Mouse (Mus musculus) gastrocnemius, postnatal 4 days (tissue): ENCODE data around the gene Iglon5. TPM values are rescaled to one million over a fixed set of nuclear protein-coding genes. Genes with fewer than 3 reads are reported as not detected.

Experiments used
- DNase-seq, 2 experiments: peaks; one replicate each; pipeline ENCODE4 v3.0.0; 2021 to 2022; ENCODE audit warnings: low spot score in 2 of 2, mixed read lengths in 2 of 2
- total RNA-seq, 2 experiments: library from RNA; stranded (reverse); gene quantifications; 2 replicates each; pipeline ENCODE4 v1.2.3; 2021

Gene Iglon5
- total RNA-seq, 2 experiments from 2014 or later: 0.54 to 0.64 TPM

DNA sequence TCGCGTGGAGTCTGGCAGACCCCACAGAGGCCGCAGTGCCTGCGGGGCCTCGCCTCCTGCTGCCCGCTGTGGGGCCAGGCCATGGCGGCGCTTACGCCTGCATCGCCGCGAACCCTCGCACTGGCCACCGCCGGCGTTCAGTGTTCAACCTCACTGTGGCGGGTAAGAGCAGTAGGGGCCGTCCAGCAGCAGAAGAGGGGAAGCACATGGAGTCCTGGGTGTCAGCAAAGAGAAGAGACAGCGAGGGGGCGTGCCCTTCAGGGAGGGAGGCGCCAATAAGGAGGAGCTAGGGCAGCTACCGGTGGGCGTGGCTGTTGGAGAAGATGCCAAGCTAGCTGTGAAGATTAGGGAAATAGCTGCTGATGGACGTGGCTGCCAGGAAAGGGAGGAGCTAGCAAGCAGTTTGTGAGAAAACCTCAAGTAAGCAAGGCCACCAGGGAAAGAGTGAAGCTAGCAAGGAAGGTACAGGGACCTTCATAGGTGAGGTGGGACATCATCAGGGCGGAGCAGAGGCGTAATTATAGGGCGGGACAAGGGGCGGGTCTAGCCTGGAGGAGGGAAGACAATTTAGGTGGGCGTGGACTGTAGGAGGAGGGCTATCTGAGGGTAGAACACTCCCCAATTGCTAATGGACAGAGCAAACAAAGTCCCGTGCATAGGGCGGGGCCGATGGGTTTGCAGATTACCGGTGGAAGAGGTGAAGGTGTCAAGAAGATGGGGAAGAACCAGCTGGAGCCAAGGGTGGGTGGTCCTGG lies 24.4 kb downstream of the Iglon5 start:
- DNase-seq: peak; percentile 71 to 89

DNA sequence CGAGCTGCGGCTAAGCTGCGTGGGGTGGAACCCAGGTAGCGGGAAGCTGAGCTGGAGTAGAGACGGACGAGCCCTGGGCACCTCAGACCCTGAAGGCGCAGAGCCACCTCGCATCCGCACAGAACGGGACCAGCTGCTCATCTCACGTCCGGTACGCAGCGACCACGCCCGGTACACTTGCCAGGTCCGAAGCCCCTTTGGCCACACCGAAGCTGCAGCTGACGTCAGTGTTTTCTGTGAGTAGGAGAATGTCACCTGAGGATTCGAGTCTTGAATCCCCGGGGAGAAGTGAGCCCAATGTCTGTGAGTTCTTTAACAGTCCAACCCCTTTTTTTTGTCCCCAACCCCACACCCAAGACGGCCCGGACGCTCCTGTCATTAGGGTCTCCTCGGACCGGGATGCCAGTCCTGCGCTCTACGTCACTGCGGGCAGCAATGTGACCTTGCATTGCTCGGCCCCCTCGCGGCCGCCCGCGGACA lies 25.0 kb downstream of the Iglon5 start:
- no peak for DNase-seq

DNA sequence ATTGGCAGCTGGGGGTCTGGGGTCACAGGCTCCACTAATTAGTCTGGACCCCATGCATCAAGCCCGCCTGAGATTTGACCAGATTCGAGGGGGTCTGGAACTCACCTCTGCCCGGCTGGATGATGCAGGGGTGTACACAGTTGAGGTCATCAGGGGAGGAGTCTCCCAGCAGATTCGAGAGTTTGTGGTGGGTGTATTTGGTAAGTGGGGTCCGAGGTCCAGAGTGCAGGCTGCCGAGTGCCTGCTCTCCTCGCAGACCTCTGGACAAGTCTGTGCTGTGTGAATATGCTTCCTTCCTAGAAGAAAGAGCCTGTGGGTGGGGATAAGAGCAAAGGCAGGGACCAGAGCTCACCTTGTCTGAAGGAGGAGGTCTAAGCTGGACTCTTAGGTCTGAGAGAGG lies 25.9 kb downstream of the Iglon5 start:
- no peak for DNase-seq

DNA sequence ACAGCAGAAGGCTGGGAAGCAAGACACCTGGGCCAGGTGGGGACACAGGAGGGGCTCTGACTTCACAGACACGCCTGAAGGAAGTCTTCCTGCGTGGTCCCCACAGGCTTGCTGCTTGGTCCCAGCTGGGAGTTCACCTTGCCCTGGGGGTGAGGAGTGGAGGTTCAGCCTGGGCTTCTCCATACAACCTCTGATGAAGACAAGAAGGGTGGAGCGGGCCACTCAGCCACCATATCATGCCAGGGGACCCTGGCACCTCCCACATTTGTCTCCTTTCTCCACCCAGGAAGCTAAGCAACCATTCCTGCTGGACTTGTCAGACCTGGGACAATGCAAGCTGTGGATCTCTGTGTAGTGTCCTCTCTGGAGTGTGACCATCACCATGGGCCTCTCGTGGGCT lies 27.0 kb downstream of the Iglon5 start, which contains the start of gene Vsig10l:
TSS of gene Vsig10l (plus strand) at position 301 of the 400 bp plus-strand sequence.
- DNase-seq: no peak

DNA sequence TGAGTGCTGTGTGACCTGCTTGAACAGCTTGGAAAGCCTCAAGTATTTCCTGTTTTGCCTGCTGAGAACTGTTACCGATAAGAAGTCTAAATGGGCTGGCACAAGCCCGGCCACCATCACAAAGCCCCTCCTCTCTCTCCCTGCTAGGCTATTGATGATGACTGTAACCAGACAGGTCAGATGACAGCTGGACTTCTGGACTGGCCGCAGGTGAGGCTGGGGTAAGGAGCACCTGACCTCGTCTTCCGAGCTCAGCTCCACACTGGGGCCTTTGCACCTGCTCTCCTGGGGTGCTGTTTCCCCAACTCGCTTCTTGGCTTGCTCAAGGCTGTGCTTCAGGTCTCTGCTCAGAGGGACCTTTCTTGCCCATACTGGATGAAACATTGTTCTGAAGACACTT lies 35.5 kb downstream of the Iglon5 start:
- DNase-seq: no peak

DNA sequence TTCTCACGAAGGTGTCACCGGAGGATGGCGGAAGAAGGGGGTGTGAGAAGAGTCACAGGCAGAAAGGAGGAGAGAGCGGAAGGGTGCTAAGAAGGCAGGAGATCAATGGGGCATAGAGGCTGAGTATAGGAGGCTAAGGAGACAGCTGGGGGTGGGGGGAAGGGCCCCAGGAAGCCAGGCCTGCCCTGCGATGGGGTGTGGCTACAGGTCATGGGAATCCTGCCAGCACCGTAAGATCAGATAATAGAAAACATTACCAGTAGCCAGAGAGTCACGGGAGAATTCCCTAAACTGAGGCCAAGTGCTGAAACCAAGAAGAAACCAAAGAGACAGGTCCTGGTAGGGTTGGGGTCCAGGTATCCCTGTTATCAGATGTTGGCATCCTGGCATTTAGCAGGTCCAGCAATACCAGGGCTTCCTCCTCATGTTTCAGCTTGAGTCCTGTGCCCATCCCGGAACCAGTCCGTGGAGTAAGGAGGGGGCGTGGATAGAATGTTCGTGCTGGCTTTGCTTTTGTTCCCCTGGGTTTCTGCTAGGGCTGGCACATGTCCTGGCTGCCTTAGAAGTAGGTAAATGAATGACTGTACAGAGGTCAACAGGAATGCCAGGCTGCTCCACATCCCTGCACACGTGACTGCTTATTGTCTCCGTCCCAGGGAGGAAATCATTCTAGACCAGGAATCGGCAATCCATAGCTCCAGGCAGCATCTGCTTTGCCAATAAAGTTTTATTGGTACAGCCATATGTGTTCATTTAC lies 36.1 kb downstream of the Iglon5 start:
- no peak for DNase-seq

DNA sequence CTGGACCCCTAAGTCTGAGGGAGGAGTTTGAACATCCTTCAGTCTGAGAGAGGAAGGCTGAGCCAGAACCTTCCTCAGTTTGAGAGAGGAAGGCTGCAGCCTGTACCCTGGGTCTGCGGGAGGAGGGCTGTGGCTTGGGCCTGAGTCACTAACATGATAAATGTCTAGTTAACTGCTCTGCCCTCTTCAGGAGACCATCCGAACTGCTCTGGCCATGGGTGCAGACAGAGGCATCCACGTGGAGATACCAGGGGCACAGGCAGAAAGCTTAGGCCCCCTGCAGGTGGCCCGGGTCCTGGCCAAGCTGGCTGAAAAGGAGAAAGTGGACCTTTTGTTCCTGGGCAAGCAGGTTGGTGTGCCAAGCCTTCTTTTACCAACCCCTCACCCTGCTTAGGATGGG lies 37.3 kb downstream of the Iglon5 start:
- no peak for DNase-seq

DNA sequence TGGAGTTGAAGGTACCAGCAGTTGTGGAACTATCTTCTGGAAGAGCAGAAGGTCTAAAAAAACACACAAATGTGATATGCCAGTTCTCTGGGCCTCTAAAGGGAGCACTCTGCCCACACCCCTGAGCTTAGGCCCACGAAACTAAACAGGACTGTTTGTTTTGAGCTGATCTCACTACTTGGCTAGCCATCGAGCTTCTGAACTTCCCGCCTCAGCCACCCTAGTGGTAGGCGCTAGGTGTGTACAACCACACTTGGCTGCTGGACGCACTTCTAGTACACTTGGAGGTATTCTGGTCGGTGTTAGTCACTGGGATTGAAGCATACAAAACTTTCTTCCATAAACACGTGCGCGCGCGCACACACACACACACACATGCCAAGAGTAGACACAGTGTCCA lies 38.1 kb downstream of the Iglon5 start:
- DNase-seq: no peak

DNA sequence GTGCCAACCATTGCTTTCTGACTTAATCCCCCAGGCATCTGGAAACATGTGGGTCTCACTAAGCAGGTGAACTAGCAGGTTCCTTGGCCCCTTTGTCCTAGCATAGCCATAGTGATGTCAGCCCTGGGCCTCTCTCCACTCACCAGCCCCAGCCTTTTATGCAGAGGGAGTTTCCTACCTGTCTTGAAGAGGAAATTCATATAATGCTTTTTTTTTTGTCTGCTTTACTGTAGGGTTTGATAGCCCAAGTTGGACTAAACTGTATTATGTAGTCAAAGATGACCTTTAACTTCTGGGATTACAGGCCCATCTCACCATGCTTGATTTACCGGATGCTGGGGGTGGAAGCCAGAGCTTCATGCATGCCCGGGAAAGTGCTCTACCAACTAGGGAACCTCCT lies 40.1 kb downstream of the Iglon5 start:
- DNase-seq: no peak

DNA sequence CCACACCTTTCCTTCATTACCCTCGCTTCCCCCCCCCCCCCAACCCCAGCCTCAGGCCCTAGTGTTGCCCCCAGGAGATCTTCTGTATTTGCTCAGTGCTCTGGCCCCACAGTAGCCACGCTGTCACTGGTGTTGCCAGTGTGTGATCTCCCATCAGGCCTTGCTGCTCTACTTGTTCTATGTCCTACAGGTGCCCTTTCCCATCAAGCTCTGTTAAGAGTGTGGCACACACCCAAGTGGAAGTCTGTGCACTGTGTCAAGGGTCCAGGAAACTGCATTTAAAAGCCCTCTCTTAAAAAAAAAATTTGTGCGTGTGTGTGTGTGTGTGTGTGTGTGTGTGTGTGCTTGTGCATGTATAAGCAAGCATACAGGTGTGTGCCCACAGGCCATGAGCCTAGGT lies 41.6 kb downstream of the Iglon5 start:
- DNase-seq: no peak

DNA sequence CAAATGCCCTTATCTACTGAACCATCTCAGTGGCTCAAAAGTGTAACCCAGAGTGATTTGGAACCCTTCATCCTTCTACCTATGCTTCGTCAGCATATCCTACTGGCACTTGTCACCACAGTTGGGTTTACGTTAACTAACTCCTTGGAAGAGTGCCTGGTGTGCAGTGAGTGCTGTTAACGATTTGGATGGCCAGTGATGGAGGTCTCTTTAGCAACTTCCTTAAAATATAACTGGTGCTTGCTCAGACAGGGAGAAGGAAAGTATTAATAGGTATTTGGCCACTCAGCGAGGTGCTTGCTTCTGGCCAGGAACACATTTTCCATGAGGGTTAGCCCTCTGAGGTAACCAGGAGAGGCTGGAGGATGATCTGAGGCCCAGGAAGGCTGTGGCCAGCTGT lies 42.1 kb downstream of the Iglon5 start:
- no peak for DNase-seq

DNA sequence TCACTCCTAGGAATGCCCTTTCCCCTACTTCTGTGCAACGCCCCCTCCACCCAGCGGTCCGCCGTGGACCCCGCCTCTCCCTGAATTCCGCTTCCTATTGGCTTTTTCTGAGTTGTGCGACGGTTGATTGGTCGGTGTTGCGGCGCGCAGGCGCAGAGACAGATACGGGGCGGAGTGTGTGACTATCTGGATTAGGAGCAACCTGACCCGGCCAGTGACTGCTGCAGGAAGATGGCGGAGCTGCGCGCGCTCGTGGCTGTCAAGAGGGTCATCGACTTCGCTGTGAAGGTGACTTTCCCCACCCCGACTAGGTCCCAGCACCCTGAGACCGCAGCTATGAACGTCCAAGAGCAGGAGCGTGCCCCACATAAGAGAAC lies 46.0 kb downstream of the Iglon5 start, which contains the start of the genes Etfb and Gm45233:
TSS of gene Etfb (plus strand) at position 167 of the 377 bp plus-strand sequence.
TSS of gene Gm45233 (plus strand) at position 212 of the 377 bp plus-strand sequence.
- peak; percentile 82 to 92 for DNase-seq

DNA sequence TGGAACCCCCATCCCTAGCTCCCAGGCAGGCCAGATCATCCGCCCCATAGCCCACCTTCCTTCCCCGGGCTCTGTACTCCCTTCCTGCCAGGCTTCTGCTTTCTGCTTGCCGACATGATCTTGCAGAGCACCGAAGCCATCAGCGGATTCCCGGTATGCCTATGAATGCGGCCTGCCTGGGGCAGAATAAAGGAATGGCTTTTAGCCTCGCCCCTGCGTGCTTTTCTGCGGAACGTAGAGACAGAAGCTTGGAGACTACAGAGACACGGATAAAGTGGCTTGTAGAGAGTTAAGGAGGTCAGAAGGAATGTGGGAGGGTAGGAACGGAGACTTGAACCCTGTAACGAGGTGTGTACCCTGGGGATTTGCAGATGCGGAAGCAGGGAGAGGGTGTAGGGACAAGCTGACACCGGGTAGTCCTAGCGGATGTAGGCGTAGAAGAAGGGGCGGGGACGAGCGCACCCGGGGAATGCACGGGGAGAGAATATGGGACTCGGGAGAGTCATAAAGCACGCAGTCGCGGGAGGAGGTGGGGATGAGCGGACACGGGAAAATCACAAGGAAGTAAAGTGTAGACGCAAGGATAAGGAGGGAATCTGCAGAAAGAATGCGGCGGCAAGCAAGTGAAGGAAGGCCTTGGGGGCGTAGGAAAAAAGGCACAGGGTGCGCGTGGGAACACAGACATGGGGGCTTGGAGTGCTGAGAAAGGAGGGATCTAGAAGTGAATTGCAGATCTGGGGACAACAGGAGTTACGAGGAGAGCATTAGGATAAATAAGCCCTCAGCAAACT lies 46.6 kb downstream of the Iglon5 start:
- DNase-seq: peak; percentile 50 to 75

DNA sequence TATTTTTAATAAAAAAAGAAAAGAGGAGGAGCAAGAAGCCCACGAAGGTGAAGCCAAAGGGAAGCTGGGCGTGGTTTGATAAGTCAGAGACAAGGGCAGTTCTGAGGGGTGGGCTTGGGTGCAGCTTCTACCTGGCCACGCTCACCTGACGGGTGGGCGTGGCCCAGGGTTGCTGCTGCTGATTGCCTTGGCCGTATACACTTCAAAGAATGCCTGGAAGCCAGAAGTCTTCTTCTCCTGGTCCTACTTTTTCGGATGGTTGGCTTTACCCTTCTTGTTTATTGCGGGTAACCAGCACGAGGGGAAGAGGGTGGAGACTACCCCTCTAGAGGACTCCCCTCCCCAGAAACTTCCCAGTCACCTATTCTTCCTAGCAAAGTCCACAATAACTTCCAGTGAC lies 47.2 kb downstream of the Iglon5 start:
- DNase-seq: no peak

DNA sequence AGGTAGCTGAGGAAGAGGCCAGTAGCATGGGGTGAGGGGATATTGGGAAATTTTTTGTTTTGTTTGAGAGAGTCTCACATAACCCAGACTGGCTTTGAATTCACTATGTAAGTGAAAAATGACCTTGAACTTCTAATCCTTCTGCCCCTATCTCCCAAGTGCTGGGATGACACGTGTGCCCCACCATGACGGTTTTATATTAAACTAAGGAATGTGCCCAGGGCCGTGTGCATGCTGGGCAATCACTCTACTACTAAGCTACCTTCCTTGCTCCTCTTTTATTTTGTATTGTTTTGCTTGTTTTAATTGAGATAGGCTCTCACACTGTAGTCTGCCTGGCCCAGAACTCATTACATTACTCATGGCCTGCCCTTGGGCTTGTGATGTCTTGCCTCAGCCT lies 48.8 kb downstream of the Iglon5 start:
- no peak for DNase-seq

DNA sequence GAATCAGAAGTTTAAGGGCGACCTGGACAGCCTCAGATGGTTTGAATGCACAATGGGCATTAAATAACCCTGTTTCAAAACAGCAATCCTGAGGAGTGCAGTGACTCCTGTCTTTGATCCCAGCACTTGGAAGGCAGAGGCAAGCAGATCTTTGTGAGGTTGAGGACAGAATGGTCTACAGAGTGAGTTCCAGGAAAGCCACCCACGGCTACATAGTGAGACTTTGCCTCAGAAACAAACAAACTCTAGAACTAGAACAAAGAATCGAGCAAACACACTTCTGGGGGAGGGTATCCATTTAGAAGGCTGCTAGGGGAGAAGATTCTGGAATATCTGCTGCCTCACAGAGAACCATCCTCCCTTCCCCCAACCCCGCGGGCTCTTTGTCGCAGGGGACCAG lies 49.4 kb downstream of the Iglon5 start, which contains the start of gene Cldnd2:
TSS of gene Cldnd2 (plus strand) at position 301 of the 400 bp plus-strand sequence.
- DNase-seq: no peak

DNA sequence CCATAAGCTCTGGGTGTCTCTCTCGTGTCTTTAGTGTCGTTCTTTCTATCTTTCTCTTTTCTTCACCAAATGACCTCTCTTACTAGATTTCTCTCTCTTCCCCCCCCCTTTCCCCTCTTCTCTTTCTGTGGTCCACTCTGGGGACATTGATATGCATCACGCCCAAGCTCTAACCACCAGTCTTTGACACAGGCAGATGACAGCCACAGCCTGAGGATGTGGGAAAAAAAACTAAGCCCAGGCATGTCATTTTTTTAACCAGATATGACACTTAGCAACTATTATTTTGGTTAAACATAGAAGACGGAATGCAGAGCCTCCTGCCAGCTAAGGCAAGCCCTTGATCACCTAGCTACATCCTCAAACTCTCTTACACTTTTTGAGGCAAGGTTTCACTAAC lies 51.3 kb downstream of the Iglon5 start:
- DNase-seq: no peak

DNA sequence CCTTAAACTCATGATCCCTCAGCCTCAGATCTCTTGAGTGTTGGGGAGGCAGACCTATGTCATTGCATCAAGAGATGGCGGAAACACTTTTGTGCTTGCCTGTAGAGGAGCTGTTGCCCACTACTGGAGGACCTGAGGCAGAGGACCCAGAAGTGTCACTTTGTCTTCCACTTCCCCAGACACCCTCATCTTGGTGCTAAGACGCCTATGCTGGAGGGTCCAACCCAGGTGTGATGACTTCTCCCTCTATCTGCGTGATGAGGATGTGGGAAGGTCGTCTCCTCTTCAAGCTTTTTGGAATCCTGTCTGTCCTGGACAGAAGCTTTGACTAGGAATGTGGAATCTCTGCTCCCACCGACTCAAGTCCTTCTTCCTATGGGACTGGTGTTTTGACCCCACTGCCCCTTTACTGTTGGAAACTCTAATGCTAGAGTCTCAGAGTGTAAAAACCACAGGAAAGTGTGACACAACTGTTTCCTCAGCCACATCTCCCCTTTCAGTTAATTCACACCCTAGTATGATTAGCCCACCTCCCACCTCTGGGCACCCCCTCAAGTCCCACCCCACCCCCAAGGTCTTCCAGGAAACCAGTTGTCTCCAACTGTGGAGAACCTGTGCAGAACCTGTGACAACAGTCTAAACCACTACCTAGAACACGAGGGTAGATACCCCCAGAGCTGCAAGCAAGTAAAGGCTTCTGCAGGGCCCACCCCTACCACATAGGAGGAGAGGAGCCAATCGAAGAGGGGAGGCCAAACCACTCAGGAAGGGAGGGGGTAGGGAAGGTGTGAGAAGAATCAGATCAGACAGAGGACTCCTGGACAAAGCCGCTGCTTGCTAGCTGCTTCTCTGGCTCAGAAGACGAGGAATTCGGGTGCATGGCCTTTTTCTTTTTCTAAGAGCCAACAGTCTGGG lies 53.3 kb downstream of the Iglon5 start, which contains the start of gene Nkg7:
TSS of gene Nkg7 (plus strand) at position 733 of the 915 bp plus-strand sequence.
- DNase-seq: no peak

DNA sequence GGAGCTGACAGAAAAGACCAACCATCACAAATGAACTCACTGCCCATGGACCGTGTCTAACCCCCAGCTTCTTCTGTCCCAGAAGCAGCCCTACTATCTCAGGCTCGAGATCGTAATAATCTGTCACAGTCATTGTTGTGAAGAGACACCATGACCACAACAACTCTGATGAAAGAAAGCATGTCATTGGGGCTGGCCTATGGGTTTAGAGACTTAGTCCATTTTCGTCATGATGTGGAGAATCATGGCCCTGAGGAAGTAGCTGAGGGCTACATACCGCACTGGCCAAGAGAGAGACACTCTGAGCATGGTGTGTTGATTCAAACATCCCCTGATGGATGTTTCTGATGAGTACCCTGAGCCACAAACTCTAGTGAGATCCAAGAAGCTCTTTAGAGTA lies 55.2 kb downstream of the Iglon5 start:
- DNase-seq: no peak

DNA sequence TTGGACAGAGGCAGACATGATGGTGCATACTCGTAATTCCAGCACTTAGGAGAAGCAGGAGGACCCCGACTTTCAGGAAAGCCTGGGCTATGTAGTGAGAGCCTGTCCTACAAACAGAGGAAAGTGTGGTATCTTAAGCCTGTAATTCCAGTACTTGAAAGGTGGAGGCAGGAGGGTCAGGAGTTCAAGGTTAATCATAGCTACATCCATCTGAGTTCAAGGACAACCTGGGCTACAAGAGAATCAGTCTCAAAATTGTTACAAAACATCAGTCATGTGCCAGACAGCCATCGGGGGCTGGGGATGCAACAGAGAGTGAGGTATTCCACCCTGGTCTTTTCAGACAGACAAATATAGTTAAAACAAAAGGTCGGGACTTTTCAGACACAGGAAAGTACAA lies 57.0 kb downstream of the Iglon5 start:
- no peak for DNase-seq
